Mouse (Mus musculus) kidney, adult 9 months (tissue): ENCODE data around the gene Serpine2.

Experiments used
- DNase-seq: peaks from one replicate; pipeline ENCODE4 v3.0.0; 2022

Serpine2 gene

DNA sequence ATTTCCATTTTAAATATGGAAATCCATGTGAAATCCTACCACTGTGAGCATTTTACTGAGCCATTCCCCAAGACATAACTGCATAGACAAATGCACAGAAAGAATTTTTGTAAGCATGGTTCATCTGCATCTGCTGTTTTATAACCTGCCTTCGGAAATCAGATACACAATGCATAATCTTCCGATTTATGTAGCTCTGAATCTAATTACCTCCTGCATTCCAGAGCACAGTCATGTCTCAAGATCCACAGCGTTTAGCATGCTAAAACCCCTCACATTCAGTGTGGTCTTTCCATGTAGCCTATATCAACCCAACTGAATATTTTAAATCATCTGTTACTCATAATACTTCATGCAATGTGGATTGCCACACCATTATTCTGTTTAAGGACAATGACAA is 51.5 kb downstream of the Serpine2 start:
- DNase-seq, result no peak

DNA sequence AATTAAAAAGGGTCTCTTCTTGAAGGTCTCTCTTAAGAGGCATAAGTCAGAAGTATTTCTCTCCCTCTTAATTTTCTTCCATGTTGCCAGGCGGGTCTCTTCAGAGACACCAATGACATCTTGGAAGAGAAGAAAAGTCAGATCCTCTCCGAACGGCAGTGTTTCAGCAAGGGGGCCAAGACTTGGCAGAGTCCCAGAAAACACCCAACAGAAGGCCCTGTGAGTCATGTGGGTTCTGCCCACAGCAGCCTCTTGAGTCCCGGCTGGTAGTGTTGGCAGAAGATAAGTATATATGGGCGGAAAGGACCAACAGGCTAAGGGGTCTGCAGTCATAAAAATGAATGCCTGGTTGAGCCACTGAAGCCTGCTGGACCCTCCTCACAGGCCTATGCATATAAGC is 54.1 kb downstream of the Serpine2 start:
- DNase-seq, result no peak

DNA sequence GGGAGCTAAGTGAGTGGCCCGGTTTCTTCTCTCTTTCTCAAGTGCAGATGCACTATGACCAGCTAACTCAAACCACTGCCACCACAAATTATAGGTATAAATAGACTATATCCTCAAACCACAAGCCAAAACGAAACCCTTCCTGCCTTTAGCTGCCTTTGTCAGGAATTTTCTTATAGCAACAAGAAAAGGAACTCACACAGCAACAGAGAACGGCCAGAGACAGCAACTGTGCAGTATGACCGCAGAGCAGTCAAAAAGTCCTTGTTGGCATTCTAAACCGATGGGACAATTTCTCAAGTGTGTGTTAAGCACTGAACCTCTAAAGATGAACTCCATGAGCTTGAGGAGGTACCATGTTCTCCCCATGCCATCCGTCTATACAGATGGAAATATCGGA is 57.4 kb downstream of the Serpine2 start:
- DNase-seq, result no peak

DNA sequence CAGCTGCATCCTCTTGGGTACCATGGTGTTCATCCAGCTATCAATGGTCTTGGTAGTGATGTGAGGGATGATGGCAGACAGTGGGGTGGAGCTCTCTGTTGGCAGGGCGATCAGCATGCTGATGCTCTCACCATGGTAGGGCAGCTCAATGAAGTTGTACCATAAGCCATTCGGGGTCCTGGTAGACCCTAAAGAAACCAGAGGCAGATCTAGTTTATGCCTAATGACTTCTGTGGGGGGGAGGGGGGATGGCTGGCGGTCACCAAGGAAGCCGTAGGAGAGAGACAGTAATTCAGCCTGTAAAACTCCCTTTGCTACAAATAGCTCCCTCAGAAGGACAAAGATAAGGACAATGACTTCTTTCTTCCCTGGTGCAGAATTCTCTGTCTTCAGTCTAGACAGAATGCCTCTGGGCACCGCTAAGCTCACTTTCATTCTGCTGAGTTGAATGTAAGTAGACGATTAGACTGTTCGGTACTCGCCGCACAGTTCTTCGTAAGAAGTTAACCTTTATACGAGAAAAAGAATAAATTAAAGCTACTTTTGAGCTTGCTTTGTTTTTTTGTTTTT is 58.0 kb downstream of the Serpine2 start:
- no peak for DNase-seq

DNA sequence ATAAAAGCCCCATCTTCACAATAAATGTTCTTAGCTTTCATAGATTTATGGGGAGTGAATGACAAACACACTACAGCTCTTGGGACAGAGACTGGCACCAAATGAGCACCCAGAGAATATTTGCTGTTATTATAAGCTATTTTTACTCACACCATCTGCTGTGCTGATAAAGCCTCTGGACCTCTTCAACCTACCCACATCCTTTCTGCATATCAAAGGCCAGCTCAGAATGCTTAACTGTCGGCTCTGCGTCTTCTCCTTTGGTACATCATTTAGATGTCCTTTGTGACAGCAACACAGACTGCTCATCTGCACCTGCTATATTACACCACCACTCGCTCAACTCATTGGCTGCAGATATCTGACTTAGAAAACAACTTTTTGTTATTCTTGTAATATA is 63.9 kb downstream of the Serpine2 start:
- no peak for DNase-seq

DNA sequence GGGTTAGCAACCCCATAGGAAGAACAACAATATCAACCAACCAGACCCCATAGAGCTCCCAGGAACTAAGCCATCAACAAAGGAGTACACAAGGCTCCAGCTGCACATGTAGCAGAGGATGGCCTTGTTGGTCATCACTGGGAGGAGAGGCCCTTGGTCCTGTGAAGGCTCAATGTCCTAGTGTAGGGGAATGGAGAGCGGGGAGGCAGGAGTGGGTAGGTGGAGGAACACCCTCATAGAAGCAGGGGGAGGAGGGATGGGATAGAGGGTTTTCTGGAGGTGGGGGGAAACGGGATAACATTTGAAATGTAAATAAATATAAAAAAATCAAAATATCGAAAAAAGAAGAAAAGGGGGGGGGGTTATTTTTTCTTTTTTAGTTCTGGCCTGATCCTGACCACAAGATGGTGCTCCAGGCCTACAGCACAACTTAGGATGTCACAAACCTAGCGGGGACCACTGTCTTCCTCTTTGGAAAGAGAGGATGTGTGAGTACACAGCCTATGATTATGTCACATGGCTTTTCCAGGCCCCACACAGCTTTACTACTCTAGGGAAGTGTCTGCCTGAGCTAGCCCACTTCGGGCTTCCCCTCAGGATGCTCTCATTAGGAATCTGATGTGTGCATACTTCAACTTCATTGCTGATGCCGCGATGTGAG is 74.6 kb downstream of the Serpine2 start:
- no peak for DNase-seq

DNA sequence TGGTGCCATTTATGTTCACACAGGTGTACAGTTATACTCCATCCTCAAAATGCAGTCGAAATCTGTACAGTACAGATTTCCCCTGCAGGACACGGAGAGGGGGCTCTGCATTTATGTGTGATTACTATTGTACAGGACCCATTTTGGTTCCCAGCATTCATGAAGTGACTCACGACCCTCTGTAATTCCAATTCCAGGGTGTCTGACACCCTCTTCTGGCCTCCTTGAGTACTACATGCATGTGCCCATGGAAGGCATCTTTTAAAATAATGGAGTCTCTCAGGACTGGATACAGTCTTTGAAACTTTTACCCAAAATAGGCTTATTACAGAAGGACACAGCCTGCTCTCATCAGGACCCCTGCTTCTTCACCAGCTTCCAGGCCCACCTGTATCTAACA is 78.5 kb downstream of the Serpine2 start:
- no peak for DNase-seq

DNA sequence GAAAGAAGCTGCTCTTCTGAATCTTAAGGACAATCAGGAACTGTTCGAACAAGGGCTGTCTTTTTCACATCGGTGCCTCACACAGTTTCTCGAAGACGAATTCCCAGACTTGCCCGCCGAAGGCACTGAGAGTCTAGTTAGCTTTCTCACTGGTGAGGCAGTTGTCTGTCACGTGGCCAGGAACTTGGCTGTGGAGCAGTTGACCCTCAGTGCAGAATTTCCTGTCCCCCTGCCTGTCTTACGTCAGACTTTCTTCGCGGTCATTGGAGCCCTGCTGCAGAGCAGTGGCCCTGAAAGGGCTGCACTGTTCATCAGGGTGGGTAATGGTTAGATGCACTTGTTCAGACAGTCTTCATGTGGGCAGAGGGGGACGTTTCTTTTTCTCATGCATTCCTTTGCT is 83.0 kb downstream of the Serpine2 start:
- DNase-seq, result no peak

DNA sequence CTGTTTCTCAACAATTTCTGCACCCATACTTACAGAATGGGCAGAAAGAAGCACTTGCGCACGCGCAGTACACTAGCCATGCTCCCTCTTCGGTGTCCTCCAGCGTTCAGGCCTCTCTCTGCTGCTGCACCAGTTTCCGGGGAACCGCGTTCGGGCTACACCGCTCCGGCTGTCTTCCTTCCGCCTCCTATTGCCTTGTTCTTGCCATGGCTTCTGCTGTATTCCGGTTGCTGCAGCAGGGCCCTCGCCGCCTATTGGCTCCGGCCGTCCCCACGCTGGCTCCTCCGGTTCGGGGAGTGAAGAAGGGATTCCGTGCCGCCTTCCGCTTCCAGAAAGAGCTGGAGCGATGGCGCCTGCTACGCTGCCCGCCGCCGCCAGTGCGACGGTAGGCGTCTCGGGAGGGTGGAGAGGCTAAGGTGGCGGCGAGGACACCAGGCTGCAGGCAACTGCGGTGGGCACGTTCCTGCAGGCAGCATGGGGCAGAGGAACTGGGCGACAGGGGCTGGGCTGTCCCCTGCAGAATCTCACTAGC is 85.0 kb downstream of the Serpine2 start, which contains the start of the genes Mrpl44 and Wdfy1:
TSS of gene Mrpl44 (plus strand) at position 92 of the 532 bp plus-strand sequence.
TSS of gene Wdfy1 (minus strand) at position 217 of the 532 bp plus-strand sequence.
- peak; percentile 99 for DNase-seq

DNA sequence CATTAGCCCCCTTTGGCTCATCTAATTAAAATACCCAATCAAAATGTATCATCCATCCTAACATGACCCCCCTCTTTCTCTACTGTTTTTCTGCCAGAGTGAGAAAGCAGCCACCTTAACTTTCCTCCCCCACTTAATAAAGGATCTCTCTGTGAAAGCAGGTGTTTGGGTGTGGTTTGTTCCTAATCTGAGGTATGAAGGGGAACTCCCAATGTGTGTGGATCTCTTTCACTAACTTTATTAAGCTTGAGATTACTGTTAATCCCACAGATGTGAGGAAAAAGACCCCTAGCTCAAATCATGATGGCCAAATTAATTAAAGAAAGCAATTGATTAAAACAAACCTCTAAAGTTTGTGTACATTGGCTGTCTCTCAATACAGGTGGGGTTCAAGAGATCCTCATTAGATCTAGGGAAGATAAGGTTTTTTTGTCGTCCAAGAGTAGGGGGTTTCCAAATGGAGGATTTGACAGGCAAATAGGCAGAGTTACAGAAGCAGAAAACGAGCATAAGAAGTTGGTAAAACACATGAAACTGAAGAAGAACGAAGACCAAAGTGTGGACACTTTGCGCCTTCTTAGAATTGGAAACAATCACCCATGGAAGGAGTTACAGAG is 86.7 kb downstream of the Serpine2 start:
- no peak for DNase-seq

DNA sequence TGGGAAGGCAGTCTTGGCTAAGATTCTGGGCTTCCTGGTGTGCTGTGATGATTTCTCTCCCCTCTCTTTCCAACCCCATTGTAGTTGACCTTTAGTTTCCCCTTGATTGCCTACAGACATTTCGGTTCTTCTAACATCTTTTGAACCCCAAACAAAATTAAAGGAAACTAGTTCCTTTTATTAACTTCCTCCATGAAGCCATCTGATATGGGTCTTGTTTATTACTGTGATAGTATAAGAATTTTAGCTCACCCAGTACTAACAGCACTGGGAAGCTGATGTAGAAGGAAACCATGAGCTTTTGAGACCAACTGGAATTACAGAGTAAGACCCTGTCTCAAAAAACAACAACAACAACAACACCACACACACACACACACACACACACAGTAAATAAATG is 92.7 kb downstream of the Serpine2 start:
- DNase-seq, result no peak

DNA sequence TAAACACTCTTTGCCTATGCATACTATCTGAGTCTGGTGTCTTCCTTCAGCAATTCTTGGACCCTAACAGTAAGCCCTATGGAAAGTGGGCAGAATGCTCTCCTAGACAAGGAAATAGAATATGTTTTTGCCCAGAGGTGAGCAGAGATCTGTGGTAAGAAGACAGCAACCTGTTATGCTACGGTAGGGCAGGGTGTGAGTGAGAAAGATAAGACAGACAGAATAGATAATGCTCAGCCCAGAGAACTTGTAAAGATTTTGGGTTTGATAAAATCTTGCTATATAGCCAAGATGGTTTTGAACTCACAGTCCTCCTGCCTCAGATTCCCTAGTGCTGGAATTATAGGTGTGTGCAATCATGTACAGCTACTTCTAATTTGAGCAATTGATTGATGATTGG is 96.5 kb downstream of the Serpine2 start:
- DNase-seq, result no peak

DNA sequence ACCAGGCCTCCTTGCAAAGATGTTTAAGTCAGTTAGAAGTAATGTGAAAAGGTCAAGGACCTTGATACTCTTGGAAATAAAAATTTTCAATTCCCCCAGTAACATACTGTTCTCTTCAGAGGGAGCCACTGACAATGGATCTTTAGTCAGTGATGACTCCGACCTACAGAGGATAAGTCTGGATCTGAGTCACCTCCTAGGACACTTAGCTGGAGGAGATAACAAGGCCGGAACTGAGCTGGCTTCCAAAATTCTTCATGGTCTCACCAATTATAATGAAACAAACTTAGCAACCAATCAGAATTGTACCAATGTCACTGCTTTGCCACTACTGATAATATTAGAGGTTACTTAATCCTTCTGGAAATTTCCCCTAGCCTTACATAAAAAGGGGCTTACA is 96.9 kb downstream of the Serpine2 start:
- DNase-seq, result no peak

DNA sequence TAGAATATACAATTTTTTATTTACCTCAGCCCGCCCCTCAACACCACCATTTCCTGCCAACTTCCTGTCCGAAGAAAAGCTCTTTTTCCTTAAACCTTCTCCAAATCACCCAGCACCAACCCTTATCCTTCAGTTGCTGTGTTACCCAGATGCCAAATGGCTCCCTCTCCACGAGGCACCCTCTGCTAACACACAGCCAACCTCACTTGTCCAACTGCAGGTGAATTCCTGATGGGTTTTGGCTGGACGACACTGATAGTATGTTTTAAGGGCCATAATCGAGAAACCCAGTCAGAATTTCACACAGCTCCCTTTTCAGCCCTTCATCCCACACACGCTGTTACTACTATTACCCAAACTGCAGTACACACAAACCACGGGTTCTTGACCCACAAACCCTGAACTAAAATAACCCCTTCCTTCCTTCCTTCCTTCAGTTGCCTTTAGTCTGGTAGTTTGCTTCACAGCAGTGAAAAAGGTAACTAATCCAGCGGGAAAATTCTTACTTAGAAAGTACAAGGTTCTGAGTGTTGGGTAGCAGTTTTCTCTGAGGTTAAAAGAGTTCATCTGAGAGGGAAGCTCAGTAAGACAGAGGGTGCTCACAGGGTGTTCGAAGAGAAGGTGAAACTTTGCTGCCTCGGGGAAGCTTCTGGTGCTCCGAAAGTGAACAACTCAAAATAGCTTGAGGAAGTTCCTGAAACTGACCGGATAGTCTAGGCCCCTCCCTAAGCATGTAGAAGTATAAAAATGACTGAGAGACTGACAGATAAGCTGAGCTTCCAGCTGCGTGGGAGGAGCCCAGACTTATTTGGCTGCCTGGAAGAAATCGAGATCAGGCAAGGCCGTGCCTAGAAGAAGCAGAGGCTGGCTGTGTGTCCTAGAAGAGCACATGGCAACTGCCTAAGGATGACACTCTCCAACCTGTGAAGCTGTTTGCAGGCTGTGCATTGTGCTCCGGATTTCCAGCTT is 98.4 kb downstream of the Serpine2 start:
- DNase-seq, result no peak

DNA sequence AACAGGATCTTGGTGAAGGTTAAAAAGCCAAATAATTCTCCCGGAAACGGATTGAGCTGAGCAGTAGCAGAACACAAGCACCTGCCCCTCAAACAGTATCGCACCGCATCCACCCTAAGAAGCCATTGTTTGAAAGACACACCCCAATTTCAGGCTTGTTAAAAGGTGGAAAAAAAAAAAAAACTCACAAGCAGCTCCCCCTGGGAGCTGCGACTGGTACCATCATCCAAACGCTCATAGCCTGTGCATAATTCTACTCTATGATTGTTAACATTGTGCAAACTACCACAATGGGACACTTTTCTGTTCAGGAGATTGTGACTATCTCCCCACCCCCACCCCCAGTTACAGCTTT is 99.1 kb downstream of the Serpine2 start:
- DNase-seq, result no peak

DNA sequence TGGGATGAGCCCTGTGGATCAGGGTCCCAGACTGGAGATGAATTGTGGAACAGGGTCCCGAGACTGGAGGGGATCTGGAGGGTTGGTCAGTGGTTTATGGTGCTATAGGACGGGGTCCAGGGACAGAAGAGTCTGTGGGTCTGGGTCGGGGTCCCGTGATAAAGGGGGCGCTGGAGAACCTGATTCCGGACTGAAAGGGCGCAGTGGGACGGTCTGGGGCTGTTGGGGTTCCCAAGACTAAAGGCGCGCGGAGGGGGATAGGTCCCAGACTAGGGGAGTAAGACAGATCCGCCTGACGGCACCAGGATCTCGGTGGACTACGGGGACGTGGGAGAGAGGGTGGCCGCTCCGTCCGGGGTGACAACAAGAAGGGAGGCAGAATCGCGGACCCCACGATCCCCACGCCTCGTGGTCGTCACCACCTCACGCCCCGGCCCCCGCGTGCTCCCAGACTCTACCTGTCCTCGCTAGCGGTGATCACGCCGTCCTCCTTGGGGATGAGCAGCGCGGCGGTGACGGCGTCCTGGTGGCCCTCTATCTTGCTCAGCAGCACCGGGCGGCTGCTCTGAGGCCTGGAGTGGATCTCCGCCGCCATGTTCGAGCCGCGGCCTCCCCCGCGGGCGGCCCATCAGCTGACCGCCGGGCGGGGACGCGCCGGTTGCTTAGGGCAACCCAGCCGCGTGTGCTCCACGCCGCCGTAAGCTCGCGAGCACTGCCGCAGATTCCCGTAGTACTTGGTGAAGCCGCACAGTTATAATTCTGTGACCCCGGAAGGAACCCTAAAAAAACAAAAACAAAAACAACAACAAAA is 99.7 kb downstream of the Serpine2 start:
- DNase-seq, result peak; percentile 81

DNA sequence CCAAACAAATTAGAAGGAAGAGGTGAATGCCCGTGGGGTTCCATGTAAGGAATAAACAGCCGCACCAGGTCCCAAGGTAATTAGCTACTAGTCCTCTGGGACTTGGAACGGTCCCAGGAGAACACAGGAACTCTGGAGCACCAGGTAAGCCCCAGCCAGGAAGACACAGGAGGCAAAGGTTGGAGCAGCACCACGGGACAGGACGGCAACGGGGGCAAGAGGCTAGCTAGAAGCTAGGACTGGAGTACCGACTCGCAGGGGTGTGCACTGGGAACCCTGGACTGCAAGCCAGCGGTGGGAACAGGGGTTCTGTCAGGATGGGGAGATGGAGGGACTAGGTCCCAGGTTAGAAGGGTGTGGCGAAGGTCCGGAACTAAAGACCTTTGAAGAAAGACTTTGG is 100.3 kb downstream of the Serpine2 start:
- peak; percentile 93 for DNase-seq

DNA sequence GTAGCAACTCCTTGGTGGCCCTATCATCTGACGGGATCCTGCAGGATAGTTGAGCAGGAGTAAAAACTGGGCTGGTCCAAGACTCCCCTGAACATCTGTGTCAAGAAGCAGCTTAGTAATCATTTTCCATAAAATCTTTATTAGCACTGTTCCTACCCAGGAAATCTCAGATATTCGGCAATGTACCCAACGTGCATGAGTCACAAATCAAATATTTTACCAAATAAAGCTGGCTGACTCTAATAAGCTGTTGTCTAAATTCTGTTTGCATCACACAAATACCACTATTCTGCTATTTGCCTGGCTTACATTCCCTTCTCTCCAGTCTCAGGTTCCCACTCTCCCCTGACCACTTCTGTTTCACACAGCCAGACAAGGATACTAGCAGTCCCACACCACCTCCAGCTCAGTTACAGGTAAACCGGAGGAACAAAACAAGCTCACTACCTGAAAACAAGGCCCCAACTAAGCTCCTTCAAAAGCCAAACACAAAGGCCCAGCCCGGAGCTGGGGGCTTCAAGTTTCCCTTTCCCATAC is 101.5 kb downstream of the Serpine2 start:
- DNase-seq, result no peak

DNA sequence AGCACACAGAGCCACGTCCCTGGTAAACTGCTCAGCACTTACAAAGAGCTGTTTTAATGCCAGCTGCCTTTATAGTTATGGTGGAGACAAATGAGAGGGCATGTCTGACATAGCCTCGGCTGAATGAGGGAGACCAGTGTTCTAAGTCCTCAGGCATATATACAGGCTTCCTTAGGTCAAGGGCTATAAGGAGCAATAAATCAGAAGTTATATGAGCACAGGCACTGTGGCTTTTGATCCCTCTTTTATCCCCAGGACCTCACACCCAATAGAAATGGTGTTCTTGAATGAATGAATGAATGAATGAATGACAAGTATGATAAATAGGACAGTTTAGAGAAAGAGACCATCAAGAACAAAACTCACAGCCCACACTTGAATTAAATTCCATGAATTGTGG is 102.0 kb downstream of the Serpine2 start:
- DNase-seq, result no peak

DNA sequence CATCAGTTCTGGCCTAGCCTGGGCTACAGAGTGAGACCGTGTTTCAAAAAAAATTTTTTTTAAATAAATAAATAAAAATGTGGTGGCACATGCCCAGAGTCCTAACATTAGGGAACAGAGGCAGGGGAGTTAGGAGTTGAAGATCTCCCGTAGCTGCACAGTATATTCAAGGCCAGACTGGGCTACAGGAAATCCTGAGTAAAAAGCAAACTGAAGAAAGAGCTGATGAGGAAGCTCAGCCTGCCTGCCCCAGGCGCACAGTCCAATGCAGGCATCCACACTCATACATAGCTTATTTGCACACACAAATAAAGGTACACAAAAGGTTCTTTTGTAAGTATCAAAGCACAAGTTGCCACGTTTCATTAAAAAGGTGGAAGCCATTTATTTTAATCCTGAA is 103.4 kb downstream of the Serpine2 start:
- no peak for DNase-seq

DNA sequence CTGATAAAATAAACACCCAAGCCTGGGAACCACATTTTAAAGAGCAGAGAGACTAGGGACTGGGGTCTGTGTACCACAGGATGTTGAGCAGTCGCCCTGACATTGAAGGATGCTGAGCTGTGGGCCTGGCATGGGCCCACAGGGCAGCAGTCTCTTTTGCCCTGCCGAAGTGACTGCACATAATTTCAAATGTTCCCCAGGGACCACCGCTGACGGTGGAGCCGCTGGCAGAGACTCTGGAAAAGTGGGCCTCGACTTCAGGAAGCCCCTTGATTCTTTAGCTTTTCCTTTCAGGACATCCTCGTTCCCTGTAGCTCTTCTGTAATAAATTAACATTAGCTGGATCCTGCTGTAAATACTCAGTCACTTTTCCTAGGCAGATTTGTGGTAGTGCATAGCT is 103.8 kb downstream of the Serpine2 start:
- DNase-seq, result peak; percentile 69

DNA sequence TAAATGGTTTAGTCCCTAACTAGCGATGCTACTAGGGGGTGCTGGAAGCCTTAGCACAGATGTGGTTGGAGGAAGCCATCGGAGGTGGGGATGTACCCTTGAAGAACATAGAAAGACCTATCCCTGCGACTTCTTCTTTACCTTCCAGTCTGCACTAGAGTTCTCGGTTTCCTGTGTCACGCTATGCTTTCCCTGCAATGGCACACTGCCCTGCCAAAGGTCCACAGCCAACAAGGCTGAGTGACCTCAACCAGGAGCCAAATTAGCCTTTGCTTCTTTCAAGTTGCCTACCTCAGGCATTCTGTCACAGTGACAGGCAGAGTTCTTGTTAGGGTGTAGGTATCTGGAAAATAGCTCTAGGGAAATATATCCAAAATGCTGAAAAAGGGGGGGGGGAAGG is 104.6 kb downstream of the Serpine2 start:
- DNase-seq, result peak; percentile 57
